Mouse (Mus musculus): Measurements from ENCODE around the gene Col26a1. TPM values are rescaled to one million over a fixed set of nuclear protein-coding genes. Genes with fewer than 3 reads are reported as not detected.

Col26a1 gene
- polyA plus RNA-seq, 1 experiment, result 5.6 TPM

DNA sequence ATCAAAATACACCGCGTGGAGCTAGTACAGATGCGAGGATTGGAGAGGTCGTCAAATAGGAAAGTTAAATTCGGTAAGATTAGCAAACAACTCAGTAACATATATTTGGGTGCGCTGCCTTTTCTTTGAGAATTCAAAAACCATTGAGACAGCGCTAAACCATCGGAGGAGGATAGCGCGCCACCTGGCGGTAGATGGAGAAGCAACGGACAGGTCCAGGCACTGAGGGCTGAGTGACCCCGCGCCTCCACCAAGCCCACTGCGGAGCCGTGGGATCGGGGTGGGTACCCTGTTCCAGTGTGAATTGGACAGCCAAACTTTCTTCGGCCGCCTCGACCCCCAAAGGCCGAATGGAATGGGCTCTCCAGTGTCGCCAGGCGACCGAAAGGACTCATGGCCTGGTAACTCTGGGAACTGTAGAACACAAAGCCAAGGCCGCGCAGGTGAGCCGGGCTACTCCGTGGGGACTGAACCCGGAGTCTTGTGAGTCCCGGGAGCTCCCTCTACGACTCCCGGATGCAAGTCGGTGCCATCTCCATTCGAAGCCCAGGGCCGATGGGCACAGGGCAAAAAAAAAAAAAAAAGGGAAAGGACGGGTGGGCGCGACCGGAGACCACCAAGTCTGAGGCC is 1.5 kb downstream of the Col26a1 start:
- DNase-seq, result peak; percentile 80
- Histone ChIP-seq H3K27me3 (replicated peaks; ENCODE audit: control insufficient read depth, insufficient read depth, low read length) (no peaks in the 10 kb centered on the region), H3K27ac (ENCODE audit: insufficient read depth, low read depth, low read length) (no peak overlapping the region), H3K4me3 (ENCODE audit: insufficient read depth, low read depth, low read length) (peak overlapping the region; percentile 35), H3K36me3 (ENCODE audit: control insufficient read depth, insufficient read depth, low read length) (no peaks in the 10 kb centered on the region), H3K4me1 (ENCODE audit: control insufficient read depth, insufficient read depth, low read length) (no peaks in the 10 kb centered on the region)
- TF ChIP-seq POLR2A (IDR thresholded peaks at IDR 0.05; ENCODE audit: low read depth, low read length) (no peak), CTCF (conservative IDR thresholded peaks at IDR 0.05; ENCODE audit: insufficient read depth, insufficient read length, low read depth, low read length) (peak; percentile 87)
- WGBS, result 3% methylated on average over 39 of the region's 39 CpGs

DNA sequence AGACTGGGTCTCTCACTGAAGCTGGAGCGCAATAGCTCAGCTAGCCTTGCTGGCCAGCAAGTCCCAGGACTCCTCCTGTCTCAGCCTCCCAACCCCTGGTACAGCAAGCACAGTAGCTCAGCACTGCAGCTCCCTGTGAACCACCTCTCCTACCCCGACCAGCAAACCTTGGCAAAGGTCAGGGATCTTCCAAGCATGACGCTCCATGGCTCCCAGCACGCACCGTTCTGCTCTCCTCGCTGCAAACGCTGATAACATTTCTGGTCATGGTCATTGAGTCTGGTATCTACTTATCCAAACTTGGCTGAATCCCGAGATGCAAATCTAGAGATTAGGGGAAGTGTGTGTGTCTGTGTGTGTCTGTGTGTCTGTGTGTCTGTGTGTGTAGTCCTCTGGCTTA is 2.9 kb downstream of the Col26a1 start:
- Histone ChIP-seq H3K27me3 (replicated peaks; ENCODE audit: control insufficient read depth, insufficient read depth, low read length) (no peaks in the 10 kb centered on the region), H3K4me1 (ENCODE audit: control insufficient read depth, insufficient read depth, low read length) (no peaks in the 10 kb centered on the region), H3K27ac (ENCODE audit: insufficient read depth, low read depth, low read length) (peak overlapping the region; percentile 42; the same call in 1 of the 2 replicates), H3K36me3 (ENCODE audit: control insufficient read depth, insufficient read depth, low read length) (no peaks in the 10 kb centered on the region), H3K4me3 (ENCODE audit: insufficient read depth, low read depth, low read length) (no peak overlapping the region)
- peak; percentile 63 for DNase-seq
- no peak for TF ChIP-seq POLR2A (IDR thresholded peaks at IDR 0.05; ENCODE audit: low read depth, low read length)
- no peak for TF ChIP-seq CTCF (conservative IDR thresholded peaks at IDR 0.05; ENCODE audit: insufficient read depth, insufficient read length, low read depth, low read length)
- 36% methylated on average over 8 of the region's 8 CpGs for WGBS

DNA sequence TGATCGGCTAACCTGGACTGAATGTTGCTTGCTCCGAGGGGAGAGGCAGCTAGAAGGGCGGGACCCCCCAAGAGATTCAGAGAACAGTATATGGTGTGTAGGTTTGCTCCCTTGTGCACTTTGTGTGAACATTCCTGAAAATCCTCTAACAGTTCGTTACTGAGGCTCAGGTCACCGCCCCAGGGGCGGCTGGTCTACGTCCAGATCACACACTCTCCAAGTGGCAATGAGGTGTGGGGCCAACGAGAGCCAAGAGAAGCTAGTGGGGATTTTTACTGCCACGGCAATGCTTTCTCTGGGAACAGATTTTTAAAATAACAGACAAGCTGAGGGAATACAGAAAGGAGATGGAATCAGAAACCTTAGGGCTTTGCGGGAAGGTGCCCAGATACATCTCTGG is 8.7 kb downstream of the Col26a1 start:
- Histone ChIP-seq H3K27ac (ENCODE audit: insufficient read depth, low read depth, low read length) (0 out of 2 replicates have a peak overlapping the region, but pooled peaks have one; percentile 18), H3K4me1 (ENCODE audit: control insufficient read depth, insufficient read depth, low read length) (peaks cover 3% of the 10 kb centered on the region; the same call in 1 of the 2 replicates), H3K36me3 (ENCODE audit: control insufficient read depth, insufficient read depth, low read length) (no peaks in the 10 kb centered on the region), H3K4me3 (ENCODE audit: insufficient read depth, low read depth, low read length) (no peak overlapping the region), H3K27me3 (replicated peaks; ENCODE audit: control insufficient read depth, insufficient read depth, low read length) (no peaks in the 10 kb centered on the region)
- WGBS, result 46% methylated on average over 10 of the region's 10 CpGs
- TF ChIP-seq CTCF (conservative IDR thresholded peaks at IDR 0.05; ENCODE audit: insufficient read depth, insufficient read length, low read depth, low read length) (no peak), POLR2A (IDR thresholded peaks at IDR 0.05; ENCODE audit: low read depth, low read length) (no peak)
- DNase-seq, result peak; percentile 51

DNA sequence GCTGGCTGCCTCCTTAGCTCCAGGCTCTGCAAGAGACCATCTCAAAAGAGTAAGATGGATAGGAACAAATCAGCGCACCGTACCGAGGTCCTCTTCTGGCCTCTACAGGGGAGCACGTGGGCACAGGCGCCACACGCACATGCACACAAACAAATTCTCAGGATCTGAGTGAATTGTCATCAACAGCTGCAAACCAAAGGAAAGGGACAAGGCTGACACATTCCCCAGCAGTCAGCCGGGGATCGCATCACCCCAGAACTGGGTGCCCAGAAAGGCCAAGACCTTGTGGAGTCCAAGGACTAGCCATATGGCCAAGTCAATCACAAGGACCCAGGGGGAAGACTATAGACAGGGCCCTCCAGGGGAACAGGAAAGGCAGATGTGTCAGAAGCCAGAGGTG is 10.6 kb downstream of the Col26a1 start:
- H3K27ac ChIP-seq (ENCODE audit: insufficient read depth, low read depth, low read length), result no peak overlapping the region

DNA sequence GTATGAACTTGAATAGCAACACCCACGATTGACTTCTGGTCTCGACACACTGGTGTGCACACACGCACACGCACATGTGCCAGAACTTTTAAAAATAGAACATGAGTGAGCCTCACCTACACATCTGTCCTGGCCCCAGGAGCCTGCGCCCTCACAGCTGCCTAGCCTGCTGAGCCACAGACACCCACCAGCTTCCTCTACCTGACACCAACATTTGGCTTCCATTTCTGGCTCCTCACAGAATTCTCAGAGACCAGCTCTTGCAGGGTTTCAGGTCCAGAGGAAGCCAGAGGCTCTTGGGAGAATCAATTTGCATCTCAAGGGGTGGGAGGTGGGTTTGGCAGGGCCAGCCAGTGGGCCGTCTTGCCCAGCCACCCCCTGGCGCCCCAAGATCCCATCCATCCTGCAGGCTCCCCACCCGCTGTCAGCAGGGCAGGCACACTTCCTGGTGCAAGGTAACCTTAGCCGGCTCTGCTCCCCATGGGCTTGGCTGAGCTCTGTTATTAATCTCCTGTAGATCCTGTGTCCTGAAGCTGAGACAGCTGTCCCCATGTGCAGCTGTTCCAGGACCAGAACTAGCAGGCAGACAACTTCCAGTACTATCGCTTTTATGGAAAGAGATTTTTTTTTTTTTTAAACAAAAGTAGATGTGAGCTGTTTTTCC is 13.4 kb downstream of the Col26a1 start:
- TF ChIP-seq POLR2A (IDR thresholded peaks at IDR 0.05; ENCODE audit: low read depth, low read length), result no peak
- TF ChIP-seq CTCF (conservative IDR thresholded peaks at IDR 0.05; ENCODE audit: insufficient read depth, insufficient read length, low read depth, low read length), result no peak
- no peak for DNase-seq
- Histone ChIP-seq H3K27me3 (replicated peaks; ENCODE audit: control insufficient read depth, insufficient read depth, low read length) (no peaks in the 10 kb centered on the region), H3K4me1 (ENCODE audit: control insufficient read depth, insufficient read depth, low read length) (peaks cover 3% of the 10 kb centered on the region; the same call in 1 of the 2 replicates), H3K27ac (ENCODE audit: insufficient read depth, low read depth, low read length) (no peak overlapping the region), H3K36me3 (ENCODE audit: control insufficient read depth, insufficient read depth, low read length) (no peaks in the 10 kb centered on the region), H3K4me3 (ENCODE audit: insufficient read depth, low read depth, low read length) (no peak overlapping the region)
- 41% methylated on average over 10 of the region's 10 CpGs for WGBS

More for the DNA sequence above, 10.6 kb downstream of the Col26a1 start:
- H3K27me3 ChIP-seq (replicated peaks; ENCODE audit: control insufficient read depth, insufficient read depth, low read length), result no peaks in the 10 kb centered on the region
- 66% methylated on average over 8 of the region's 8 CpGs for WGBS
- H3K36me3 ChIP-seq (ENCODE audit: control insufficient read depth, insufficient read depth, low read length), result no peaks in the 10 kb centered on the region
- no peak overlapping the region for H3K4me3 ChIP-seq (ENCODE audit: insufficient read depth, low read depth, low read length)
- no peak for TF ChIP-seq POLR2A (IDR thresholded peaks at IDR 0.05; ENCODE audit: low read depth, low read length)
- peaks cover 3% of the 10 kb centered on the region; the same call in 1 of the 2 replicates for H3K4me1 ChIP-seq (ENCODE audit: control insufficient read depth, insufficient read depth, low read length)
- DNase-seq, result no peak

DNA sequence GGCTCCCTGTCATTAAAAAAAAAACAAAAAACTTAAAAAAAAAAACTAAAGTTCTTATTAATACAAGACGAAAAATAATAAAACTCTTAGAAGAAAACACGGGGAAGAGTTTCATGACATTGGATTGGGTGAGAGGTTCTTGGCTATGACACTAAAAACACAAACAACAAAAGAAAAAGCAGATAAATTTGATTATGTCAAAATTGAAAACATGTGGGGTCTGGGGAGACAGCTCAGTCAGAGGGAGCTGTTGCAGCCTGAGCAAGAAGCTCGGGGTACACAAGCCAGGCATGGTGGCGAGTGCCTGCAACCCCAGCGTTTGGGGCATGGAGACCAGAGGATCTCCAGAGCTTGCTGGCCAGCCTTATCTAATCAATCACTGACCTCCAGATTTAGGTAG is 15.3 kb downstream of the Col26a1 start:
- no peak for TF ChIP-seq CTCF (conservative IDR thresholded peaks at IDR 0.05; ENCODE audit: insufficient read depth, insufficient read length, low read depth, low read length)
- no peak for TF ChIP-seq POLR2A (IDR thresholded peaks at IDR 0.05; ENCODE audit: low read depth, low read length)
- Histone ChIP-seq H3K27me3 (replicated peaks; ENCODE audit: control insufficient read depth, insufficient read depth, low read length) (no peaks in the 10 kb centered on the region), H3K4me1 (ENCODE audit: control insufficient read depth, insufficient read depth, low read length) (no peaks in the 10 kb centered on the region), H3K4me3 (ENCODE audit: insufficient read depth, low read depth, low read length) (no peak overlapping the region), H3K27ac (ENCODE audit: insufficient read depth, low read depth, low read length) (no peak overlapping the region), H3K36me3 (ENCODE audit: control insufficient read depth, insufficient read depth, low read length) (no peaks in the 10 kb centered on the region)
- WGBS, result 79% methylated on average over 5 of the region's 5 CpGs
- no peak for DNase-seq

DNA sequence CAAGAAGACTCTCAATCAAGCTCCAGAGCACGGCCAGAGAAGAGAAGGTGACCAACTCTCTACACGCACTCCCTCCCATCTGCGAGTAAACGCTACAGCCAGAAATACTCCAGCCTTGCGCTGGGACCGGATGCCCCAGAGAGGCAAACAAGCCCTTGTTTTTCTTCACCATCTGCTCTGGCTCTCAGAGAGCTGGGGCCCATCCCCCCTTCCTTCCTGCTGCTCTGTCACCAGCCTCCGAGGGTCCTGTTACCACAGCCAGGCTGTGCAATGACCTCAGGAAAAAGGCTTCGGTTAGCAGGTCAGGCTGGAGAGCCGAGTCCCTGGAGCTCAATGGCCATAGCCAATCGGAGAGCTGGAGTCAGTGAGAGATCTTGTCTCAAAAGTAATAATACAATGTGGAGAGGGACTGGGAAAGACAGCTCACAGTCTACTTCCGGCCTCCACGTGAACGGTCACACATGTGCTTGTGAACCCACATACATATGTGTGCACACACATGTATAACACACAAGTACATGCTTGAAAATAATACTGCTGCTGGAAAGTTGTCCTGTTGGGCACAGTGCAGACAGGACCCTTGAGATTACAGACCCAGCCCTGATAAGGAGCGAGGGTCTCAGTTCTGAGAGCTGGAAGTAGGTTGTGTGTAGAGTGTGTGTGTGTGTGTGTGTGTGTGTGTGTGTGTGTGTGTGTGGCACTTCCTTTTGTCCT is 18.9 kb downstream of the Col26a1 start:
- TF ChIP-seq CTCF (conservative IDR thresholded peaks at IDR 0.05; ENCODE audit: insufficient read depth, insufficient read length, low read depth, low read length) (no peak), POLR2A (IDR thresholded peaks at IDR 0.05; ENCODE audit: low read depth, low read length) (no peak)
- Histone ChIP-seq H3K4me3 (ENCODE audit: insufficient read depth, low read depth, low read length) (no peak overlapping the region), H3K27ac (ENCODE audit: insufficient read depth, low read depth, low read length) (no peak overlapping the region; the same call in 1 of the 2 replicates), H3K4me1 (ENCODE audit: control insufficient read depth, insufficient read depth, low read length) (no peaks in the 10 kb centered on the region), H3K27me3 (replicated peaks; ENCODE audit: control insufficient read depth, insufficient read depth, low read length) (no peaks in the 10 kb centered on the region), H3K36me3 (ENCODE audit: control insufficient read depth, insufficient read depth, low read length) (no peaks in the 10 kb centered on the region)
- DNase-seq, result peak; percentile 48
- 25% methylated on average over 14 of the region's 14 CpGs for WGBS
